Mouse (Mus musculus) Patski (cell line): Measurements from ENCODE around the gene Tjp1. TPM values are rescaled to one million over a fixed set of nuclear protein-coding genes. Genes with fewer than 3 reads are reported as not detected.

Experiments used
- ATAC-seq: fragments of 100-300 bp; one replicate; pipeline ENCODE4 v1.8.0; 2021
- CTCF ChIA-PET: fragments of 350-600 bp; sonication (Branson Sonifier 250); formaldehyde crosslinking; loops from one replicate; lab custom pipeline; 2022; ENCODE audit warnings: inconsistent platforms; lab: Charles Lee
- POLR2A ChIA-PET: fragments of 350-600 bp; sonication (Branson Sonifier 250); formaldehyde crosslinking; loops from one replicate; lab custom pipeline; 2022; ENCODE audit warnings: antibody characterized with exemption, inconsistent platforms; lab: Charles Lee
- DNase-seq: peaks from one replicate; pipeline ENCODE4 v3.0.0-alpha.2; 2011; ENCODE audit warnings: low read depth, low spot score
- H3K27me3 ChIP-seq: fragments of 371-371 bp; one replicate; pipeline ENCODE4 v1.5.1; 2021
- CTCF ChIP-seq: fragments of 100-300 bp; IDR thresholded peaks from one replicate; pipeline ENCODE4 v1.5.1; 2021
- in situ Hi-C: fragments of 300-500 bp; cut with MboI; formaldehyde crosslinking; loops from 3 replicates; pipeline ENCODE4 v1.11.1; 2018; ENCODE audit warnings: low pct_unique_long_range_greater_than_20kb, mixed read lengths
- polyA plus RNA-seq: library from polyadenylated mRNA; unstranded; gene quantifications from one replicate; pipeline ENCODE4 v1.2.3, GENCODE M21; 2021

Gene Tjp1
- polyA plus RNA-seq, 1 experiment from 2014 or later = 67.3 TPM

GRCm38 (mm10) chr7:65281960-65282359, 245.6 kb downstream of the Tjp1 start:
- in situ Hi-C loops = no loop called here
- H3K27me3 ChIP-seq = no peaks in the 10 kb centered on the region
- no peak for TF ChIP-seq CTCF
- no peak for ATAC-seq
- POLR2A ChIA-PET = no interaction called here
- CTCF ChIA-PET = no interaction called here
- DNase-seq = no peak

GRCm38 (mm10) chr7:65280944-65281912, 246.4 kb downstream of the Tjp1 start:
- TF ChIP-seq CTCF = no peak
- DNase-seq (no peak), ATAC-seq (no peak)
- ChIA-PET POLR2A (no interaction called here), CTCF (no interaction called here)
- H3K27me3 ChIP-seq = no peaks in the 10 kb centered on the region
- in situ Hi-C loops = no loop called here

GRCm38 (mm10) chr7:65279277-65279676, 248.3 kb downstream of the Tjp1 start:
- ChIA-PET POLR2A (no interaction called here), CTCF (interaction anchor here (1.1 kb wide), 1 partner anchor 27 kb away, joined by 3 read pairs; no protein-coding TSS in a partner anchor)
- no peak for TF ChIP-seq CTCF
- no peak for ATAC-seq
- in situ Hi-C loops = no loop called here
- no peaks in the 10 kb centered on the region for H3K27me3 ChIP-seq
- no peak for DNase-seq

GRCm38 (mm10) chr7:65275761-65276160, 251.8 kb downstream of the Tjp1 start:
- peaks cover 3% of the 10 kb centered on the region for H3K27me3 ChIP-seq
- DNase-seq (no peak), ATAC-seq (no peak)
- POLR2A ChIA-PET = no interaction called here
- in situ Hi-C loops = no loop called here
- TF ChIP-seq CTCF = no peak
- CTCF ChIA-PET = no interaction called here

- CTCF ChIA-PET = no interaction called here
- ATAC-seq = no peak
- POLR2A ChIA-PET = no interaction called here
- no peak for TF ChIP-seq CTCF
- H3K27me3 ChIP-seq = peaks cover 3% of the 10 kb centered on the region
- DNase-seq = no peak
- in situ Hi-C loops = no loop called here
Observed at GRCm38 (mm10) chr7:65274216-65274615, 253.4 kb downstream of the Tjp1 start.

- POLR2A ChIA-PET = no interaction called here
- CTCF ChIA-PET = no interaction called here
- DNase-seq = no peak
- no peaks in the 10 kb centered on the region for H3K27me3 ChIP-seq
- no peak for TF ChIP-seq CTCF
- ATAC-seq = no peak
- in situ Hi-C loops = no loop called here
Observed at GRCm38 (mm10) chr7:65249656-65250055, 277.9 kb downstream of the Tjp1 start.

Other genes starting within 250 kb of the Tjp1 start
- 15.0 TPM for gene Tarsl2, start 117.1 kb upstream of the Tjp1 start, polyA plus RNA-seq
- gene Tm2d3, start 163.4 kb upstream of the Tjp1 start, polyA plus RNA-seq = 75.2 TPM